ENCODE assay signal across 8 mouse cellular contexts in genomic region chr11:31949331-31949785, GRCm38 (mm10). TPM values are rescaled to one million over a fixed set of nuclear protein-coding genes. Genes with fewer than 3 reads are reported as not detected.
A peak's percentile ranks its signal among the peaks of the same experiment; 100 is the strongest.
DNase-seq lines count a peak whose midpoint lies in the region; ATAC-seq and TF ChIP-seq lines count a peak whose summit lies in the region.

No protein-coding gene starts in this region.

- no peak for TF ChIP-seq POLR2A in bone marrow macrophage, adult 2 months (IDR thresholded peaks at IDR 0.05; ENCODE audit: borderline replicate concordance, low read depth, low read length)
- no peak for TF ChIP-seq POLR2A in embryonic fibroblast, embryonic 13.5 days (IDR thresholded peaks at IDR 0.05; ENCODE audit: low read depth, low read length)

- peaks cover 11% of the 10 kb centered on the region for H3K4me1 ChIP-seq in bone marrow macrophage, adult 2 months (ENCODE audit: control insufficient read depth, insufficient read depth, low read length)
- H3K4me1 ChIP-seq in embryonic fibroblast, embryonic 13.5 days (ENCODE audit: control insufficient read depth, insufficient read depth, low read length) = no peaks in the 10 kb centered on the region
- peaks cover 17% of the 10 kb centered on the region for H3K4me1 ChIP-seq in neural tube, embryonic 15.5 days

- no peaks in the 10 kb centered on the region for H3K36me3 ChIP-seq in neural tube, embryonic 15.5 days

- no peak overlapping the region for H3K27ac ChIP-seq in bone marrow macrophage, adult 2 months (ENCODE audit: insufficient read depth, low read depth, low read length)
- H3K27ac ChIP-seq in embryonic fibroblast, embryonic 13.5 days (ENCODE audit: insufficient read depth, low read length) = no peak overlapping the region
- peak overlapping the region; percentile 43; the same call in 1 of the 2 replicates for H3K27ac ChIP-seq in neural tube, embryonic 15.5 days (replicated peaks)

- peak; percentile 86 for ATAC-seq in neural tube, embryonic 15.5 days (ENCODE audit: low FRiP score)

- peak overlapping the region; percentile 76 for H3K4me2 ChIP-seq in neural tube, embryonic 15.5 days

- 1% methylated on average over 17 of the region's 17 CpGs for WGBS in large intestine, adult 2 months
- 2% methylated on average over 17 of the region's 17 CpGs for WGBS in neural tube, embryonic 15.5 days

- intact Hi-C loops in heart, postnatal 14 days (cut with DNase I) = loop anchor here (1.0 to 5.0 kb wide), 4 partner anchors 42 to 274 kb away; no protein-coding TSS in a partner anchor

- no peaks in the 10 kb centered on the region for H3K9me3 ChIP-seq in neural tube, embryonic 15.5 days (replicated peaks)

- H3K4me3 ChIP-seq in bone marrow macrophage, adult 2 months (ENCODE audit: insufficient read depth, low read length) = peak overlapping the region; percentile 55
- H3K4me3 ChIP-seq in embryonic fibroblast, embryonic 13.5 days (ENCODE audit: insufficient read depth, low read length) = peak overlapping the region; percentile 18
- H3K4me3 ChIP-seq in neural tube, embryonic 15.5 days (replicated peaks) = peak overlapping the region; percentile 50

- H3K27me3 ChIP-seq in neural tube, embryonic 15.5 days (replicated peaks) = no peaks in the 10 kb centered on the region

- peak; percentile 78 for DNase-seq in ES-CJ7 (ENCODE audit: low read depth, low spot score)
- DNase-seq in heart, postnatal 14 days = peak; percentile 69 to 85
- peak; percentile 59 for DNase-seq in large intestine, adult 2 months (ENCODE audit: low read depth, low spot score)
- DNase-seq in lung, adult 18-20 months = peak; percentile 32 to 60
- peak; percentile 86 for DNase-seq in thymus, postnatal 0 days (ENCODE audit: low spot score)

- peak overlapping the region; percentile 40 for H3K9ac ChIP-seq in neural tube, embryonic 15.5 days (replicated peaks)

- TF ChIP-seq CTCF in bone marrow macrophage, adult 2 months (IDR thresholded peaks at IDR 0.05; ENCODE audit: low read depth, low read length) = 0 out of 2 replicates have a peak, but pooled peaks have one; percentile 7
- TF ChIP-seq CTCF in embryonic fibroblast, embryonic 13.5 days (IDR thresholded peaks at IDR 0.05; ENCODE audit: borderline replicate concordance, insufficient read depth, low read length) = no peak

RNA-seq across cellular contexts. Expression of gene 4930524B15Rik, which starts 16.0 kb away (rescaled TPM):
- not detected in 2 replicates for polyA plus RNA-seq in bone marrow macrophage, adult 2 months (2012; ENCODE audit: insufficient read depth, insufficient read length, missing spikeins)
- polyA plus RNA-seq in embryonic fibroblast, embryonic 13.5 days (2011; ENCODE audit: insufficient read length, low read depth, missing spikeins) = not detected in 2 replicates
- not detected for total RNA-seq in heart, postnatal 14 days (2021)
- polyA plus RNA-seq in large intestine, adult 2 months (2012; rRNA removed) = not detected in 2 replicates
- polyA plus RNA-seq in neural tube, embryonic 15.5 days (2015; fragmentation: Nextera tagmentation; extraction: Ambion mirVana) = 0.22 and 0.29 TPM in 2 replicates
- polyA plus RNA-seq in thymus, postnatal 0 days (2015; fragmentation: Nextera tagmentation; extraction: Ambion mirVana) = 0.09 TPM in 1 of 2 replicates, not detected in the other

RNA-seq across cellular contexts. Expression of gene Nsg2, which starts 50.9 kb away (rescaled TPM):
- polyA plus RNA-seq in bone marrow macrophage, adult 2 months (2012; ENCODE audit: insufficient read depth, insufficient read length, missing spikeins) = not detected in 2 replicates
- 0.77 TPM in 1 of 2 replicates, not detected in the other for polyA plus RNA-seq in embryonic fibroblast, embryonic 13.5 days (2011; ENCODE audit: insufficient read length, low read depth, missing spikeins)
- 1 to 10 TPM; 1.2 to 8.5 TPM for total RNA-seq in heart, postnatal 14 days (2021)
- 4.3 and 5.1 TPM in 2 replicates for polyA plus RNA-seq in large intestine, adult 2 months (2012; rRNA removed)
- polyA plus RNA-seq in neural tube, embryonic 15.5 days (2015; fragmentation: Nextera tagmentation; extraction: Ambion mirVana) = 394 and 482 TPM in 2 replicates
- polyA plus RNA-seq in thymus, postnatal 0 days (2015; fragmentation: Nextera tagmentation; extraction: Ambion mirVana) = 129 and 138 TPM in 2 replicates

Comparison
In these comparisons a context has a peak if more than half of its experiments do, and no peak if none do; other contexts are left out.
1. RNA of gene Nsg2, which starts 50.9 kb away (polyA plus RNA-seq): 394 to 482 TPM in neural tube, embryonic 15.5 days and 129 to 138 TPM in thymus, postnatal 0 days; 4.3 to 5.1 TPM in large intestine, adult 2 months, 0.77 TPM in embryonic fibroblast, embryonic 13.5 days and not detected in bone marrow macrophage, adult 2 months; every median in the first group is over 10 times any median in the second.
2. Peak in every context shown above with its lines, with median percentiles within 50 percentile points of each other: DNase-seq and H3K4me3 ChIP-seq.